Mouse (Mus musculus): Measurements from ENCODE around the gene Sema3e. TPM values are rescaled to one million over a fixed set of nuclear protein-coding genes. Genes with fewer than 3 reads are reported as not detected.

Sema3e gene
- total RNA-seq, 4 experiments from 2014 or later, result 0.19 to 0.32 (median 0.23) TPM

DNA sequence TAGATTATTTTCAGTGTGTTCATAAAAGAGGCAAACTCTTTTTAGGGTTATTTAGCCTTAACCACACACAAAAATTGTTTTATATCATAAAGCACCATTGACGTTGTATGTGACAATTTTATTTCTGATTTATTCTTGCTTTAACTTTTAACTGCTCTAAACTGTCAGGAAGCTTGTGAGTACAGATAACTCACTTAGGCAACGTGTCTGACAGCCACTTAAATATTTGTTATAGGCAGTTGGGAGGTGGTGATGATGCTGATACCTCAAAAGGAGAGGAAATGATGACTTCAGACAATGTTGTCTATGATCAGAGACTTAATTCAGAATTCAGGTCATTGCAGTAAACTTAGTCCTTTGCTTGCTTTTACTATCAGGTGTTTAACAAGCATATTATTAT lies 181.7 kb downstream of the Sema3e start:
- no peak for DNase-seq (ENCODE audit: low spot score)

DNA sequence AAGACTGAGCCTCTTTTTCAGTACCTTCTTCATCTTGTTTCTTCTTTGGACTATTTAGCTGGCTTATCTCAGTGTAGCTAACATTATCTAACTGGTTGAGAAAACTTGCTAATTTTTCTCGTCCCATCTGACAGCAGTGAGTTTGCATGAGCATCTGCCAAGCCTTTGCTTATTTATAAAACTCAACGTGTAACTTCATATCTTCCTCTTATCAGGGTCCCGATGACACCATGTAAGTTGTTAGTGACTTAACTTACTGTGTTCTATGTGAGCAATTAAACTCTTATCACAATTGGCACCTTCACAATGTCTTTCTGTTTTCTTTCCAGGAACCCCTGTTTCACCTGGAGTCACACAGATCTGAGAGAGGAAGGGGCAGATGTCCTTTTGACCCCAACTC lies 184.9 kb downstream of the Sema3e start:
- DNase-seq (ENCODE audit: low spot score), result no peak

DNA sequence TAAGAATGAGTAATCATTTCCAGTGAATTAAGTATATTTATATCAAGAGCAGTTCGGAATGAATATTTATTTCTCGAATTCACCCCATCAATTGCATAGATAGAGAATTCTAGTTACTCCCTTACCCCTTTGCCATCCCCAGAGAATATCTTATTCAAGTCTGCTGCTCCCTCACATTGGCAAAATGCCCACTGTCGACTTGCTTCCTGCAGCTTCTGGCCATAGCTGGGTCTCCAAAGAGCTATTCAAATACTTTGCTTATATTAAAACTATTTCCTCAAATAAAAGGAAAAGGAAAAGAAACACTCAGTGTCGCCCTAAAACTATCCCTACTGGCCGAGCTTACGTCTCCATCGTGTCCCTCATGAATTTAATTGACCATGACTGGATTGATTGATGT lies 191.1 kb downstream of the Sema3e start:
- DNase-seq (ENCODE audit: low spot score), result no peak

DNA sequence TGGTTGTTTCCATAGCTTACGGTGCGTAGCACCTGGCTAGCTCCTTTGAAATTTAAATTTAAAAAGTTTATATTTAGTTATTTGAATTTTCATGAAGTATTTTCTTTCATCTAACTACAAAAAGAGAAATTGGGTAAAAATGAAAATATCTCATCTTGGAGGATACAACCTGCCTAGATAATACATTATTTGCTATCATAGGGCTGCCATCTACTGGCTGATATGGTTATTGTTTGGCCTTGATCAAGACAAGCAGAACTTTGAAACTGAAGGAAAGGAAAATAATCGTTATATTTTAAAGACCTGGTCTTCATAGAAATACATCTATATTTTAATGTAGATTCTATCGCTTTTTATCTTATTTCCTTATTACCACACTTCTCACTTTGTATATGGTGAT lies 193.6 kb downstream of the Sema3e start:
- no peak for DNase-seq (ENCODE audit: low spot score)

DNA sequence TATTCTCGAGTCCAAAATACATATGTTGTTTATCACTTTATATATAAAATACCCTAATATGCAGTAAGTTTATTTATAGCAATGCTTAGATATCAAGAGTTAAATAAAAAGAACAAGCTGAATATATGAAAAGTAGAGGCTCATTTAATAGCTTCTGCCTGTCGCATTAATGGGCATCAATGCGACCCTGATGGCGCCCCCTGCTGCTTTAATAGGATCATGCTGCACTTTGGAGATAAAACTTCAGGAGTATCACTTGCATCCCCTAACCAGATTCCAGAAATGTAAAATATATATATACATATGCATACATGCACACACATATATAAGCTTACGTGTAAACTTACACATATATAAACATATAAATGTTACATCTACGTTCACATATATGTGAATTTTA lies 199.4 kb downstream of the Sema3e start:
- no peak for DNase-seq (ENCODE audit: low spot score)

DNA sequence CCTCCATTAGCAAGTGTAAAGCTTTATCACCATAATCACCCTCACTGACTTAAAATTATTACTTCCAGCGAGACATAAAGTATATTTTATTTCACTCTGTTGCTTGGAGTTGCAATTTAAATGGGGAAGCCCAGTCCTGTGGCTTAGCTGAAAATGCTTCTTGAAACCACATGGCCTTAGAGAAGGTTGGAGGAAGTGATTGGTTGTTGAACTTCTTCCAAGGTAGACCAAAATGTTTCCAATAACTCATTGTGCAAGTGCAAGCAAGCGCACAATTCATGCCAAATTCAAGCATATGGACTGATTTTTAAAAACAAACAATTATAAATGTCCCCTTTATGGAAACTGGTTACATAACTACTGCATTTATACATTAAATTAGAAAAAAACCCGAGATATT lies 206.0 kb downstream of the Sema3e start:
- no peak for DNase-seq (ENCODE audit: low spot score)

DNA sequence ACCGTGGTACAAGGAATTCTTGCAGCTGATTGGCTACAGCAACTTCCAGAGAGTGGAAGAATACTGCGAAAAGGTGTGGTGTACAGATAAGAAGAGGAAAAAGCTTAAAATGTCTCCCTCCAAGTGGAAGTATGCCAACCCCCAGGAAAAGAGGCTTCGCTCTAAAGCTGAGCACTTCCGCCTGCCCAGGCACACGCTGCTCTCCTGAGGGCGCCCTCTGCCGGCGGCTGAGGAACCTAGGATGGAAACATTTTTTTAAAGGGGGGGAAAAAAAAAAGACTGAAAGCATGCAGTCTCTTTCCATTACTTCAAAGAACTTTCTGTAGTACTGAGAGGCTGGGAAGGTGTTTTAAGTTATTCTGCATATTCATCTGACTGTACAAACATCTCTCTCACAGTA lies 227.5 kb downstream of the Sema3e start:
- no peak for DNase-seq (ENCODE audit: low spot score)

DNA sequence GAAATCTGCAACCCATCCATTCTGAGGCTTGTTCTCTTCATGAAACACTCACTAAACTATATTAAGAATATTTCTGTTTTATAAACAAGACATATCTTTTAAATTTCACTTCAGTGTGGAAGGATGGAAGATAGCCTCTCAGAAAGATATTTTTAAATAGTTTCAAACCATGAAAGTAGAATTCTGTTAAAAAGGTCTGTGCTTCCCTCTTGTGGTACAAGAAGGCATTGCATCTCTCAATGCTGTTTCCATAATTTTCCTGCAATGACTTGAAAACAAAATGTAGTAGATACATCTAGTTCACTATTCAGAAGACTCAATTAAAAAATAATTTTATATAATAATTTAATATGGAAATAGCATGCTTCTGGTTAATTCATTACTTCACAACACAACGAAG lies 228.3 kb downstream of the Sema3e start:
- DNase-seq (ENCODE audit: low spot score), result no peak

DNA sequence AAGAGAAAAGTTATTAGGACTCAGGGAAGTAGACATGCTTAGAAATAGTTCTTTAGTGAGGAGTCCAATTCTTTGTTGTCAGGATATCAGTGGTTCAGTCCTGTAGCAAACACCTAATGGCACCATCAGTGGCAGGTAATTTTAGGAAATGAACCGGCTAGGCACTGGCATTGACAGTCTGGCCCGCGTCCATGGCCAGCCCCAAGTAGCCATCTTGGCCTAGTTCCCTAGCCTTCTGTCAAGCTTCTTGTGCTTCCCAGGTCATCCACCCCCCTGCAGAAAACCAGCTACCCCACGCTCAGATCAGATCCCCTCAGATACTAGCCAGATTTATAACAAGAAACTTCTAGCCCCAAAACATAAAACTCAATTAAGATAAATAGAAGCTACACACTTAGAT lies 235.1 kb downstream of the Sema3e start:
- no peak for DNase-seq (ENCODE audit: low spot score)

DNA sequence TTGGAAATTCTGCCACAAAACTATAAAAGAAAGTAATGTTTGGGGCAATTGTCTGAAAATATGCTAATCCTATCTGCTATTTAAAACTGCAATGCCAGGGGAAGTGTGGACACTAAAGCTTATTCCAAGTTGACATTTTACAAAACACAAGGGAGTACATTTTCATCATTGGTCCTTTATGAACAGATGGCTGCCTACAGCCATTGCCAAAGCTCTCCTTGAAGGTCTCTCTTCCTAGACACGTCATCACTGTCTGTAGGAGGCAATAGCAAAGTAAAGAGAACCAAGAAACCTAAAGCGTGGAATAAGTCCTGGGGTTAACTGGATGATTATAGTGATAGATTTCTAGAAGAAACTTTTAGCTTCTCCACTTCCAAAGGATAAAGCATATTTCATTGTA lies 242.3 kb downstream of the Sema3e start:
- no peak for DNase-seq (ENCODE audit: low spot score)

Other genes with a start within 250 kb of the Sema3e start
- under 1 TPM in 1 of 4 experiments, not detected in 3; 0.23 TPM for gene Speer3, start 233.7 kb upstream of the Sema3e start, total RNA-seq (2022)